Mouse (Mus musculus) ES-Bruce4 (cell line): ENCODE data around the gene Cd247. TPM values are rescaled to one million over a fixed set of nuclear protein-coding genes. Genes with fewer than 3 reads are reported as not detected.

Experiments
- H3K27ac ChIP-seq: 2 replicates; pipeline ENCODE4 v1.5.1; 2012; ENCODE audit warnings: low read length, inconsistent platforms; ENCODE audit not compliant: insufficient read depth
- H3K27me3 ChIP-seq: 2 replicates; pipeline ENCODE4 v1.6.1; 2012; ENCODE audit warnings: mild to moderate bottlenecking, low read length, inconsistent platforms; ENCODE audit not compliant: control insufficient read depth, poor library complexity, insufficient read depth, severe bottlenecking
- H3K36me3 ChIP-seq: 2 replicates; pipeline ENCODE4 v1.6.1; 2012; ENCODE audit warnings: inconsistent platforms, mild to moderate bottlenecking, low read length, moderate library complexity; ENCODE audit not compliant: control insufficient read depth, poor library complexity, insufficient read depth, severe bottlenecking
- H3K4me1 ChIP-seq: one replicate; pipeline ENCODE4 v1.8.1; 2011; ENCODE audit warnings: low read length; ENCODE audit not compliant: control insufficient read depth, insufficient read depth
- H3K4me3 ChIP-seq: 2 replicates; pipeline ENCODE4 v1.5.1; 2011; ENCODE audit warnings: low read depth, mild to moderate bottlenecking, low read length
- H3K9ac ChIP-seq: 2 replicates; pipeline ENCODE4 v1.6.1; 2012; ENCODE audit warnings: low read depth, mild to moderate bottlenecking, inconsistent platforms; ENCODE audit not compliant: poor library complexity, severe bottlenecking
- H3K9me3 ChIP-seq: replicated peaks from 2 replicates; pipeline ENCODE4 v1.6.1; 2012; ENCODE audit warnings: mild to moderate bottlenecking, low read length, inconsistent platforms; ENCODE audit not compliant: control insufficient read depth, poor library complexity, insufficient read depth, severe bottlenecking
- CTCF ChIP-seq: IDR thresholded peaks from one replicate; pipeline ENCODE4 v1.8.1; 2011; ENCODE audit warnings: low read depth, low read length
- EP300 ChIP-seq: IDR thresholded peaks from 2 replicates; pipeline ENCODE4 v1.6.1; 2011; ENCODE audit warnings: low read depth, low read length; ENCODE audit not compliant: insufficient read depth
- POLR2A ChIP-seq: IDR thresholded peaks from one replicate; pipeline ENCODE4 v1.8.1; 2011; ENCODE audit warnings: low read length; ENCODE audit not compliant: insufficient read depth
- polyA plus RNA-seq: library from polyadenylated mRNA; stranded (reverse); fragments of >200 nt; gene quantifications from 2 replicates; pipeline ENCODE4 v1.2.4, GENCODE M21; 2011; ENCODE audit warnings: low read depth; ENCODE audit not compliant: missing spikeins, insufficient read depth, insufficient read length

The Cd247 gene
- polyA plus RNA-seq, 1 experiment: not detected

- Histone ChIP-seq H3K4me1 (no peaks in the 10 kb centered on the region), H3K36me3 (no peaks in the 10 kb centered on the region), H3K4me3 (no peak overlapping the region), H3K27ac (no peak overlapping the region), H3K27me3 (no peaks in the 10 kb centered on the region), H3K9me3 (no peaks in the 10 kb centered on the region), H3K9ac (no peak overlapping the region)
- TF ChIP-seq POLR2A: no peak
- TF ChIP-seq EP300: no peak
- TF ChIP-seq CTCF: no peak
These were observed 33.5 kb downstream of the Cd247 start for GRCm38 (mm10) chr1:165822031-165822430.

- no peaks in the 10 kb centered on the region for H3K27me3 ChIP-seq
- no peaks in the 10 kb centered on the region for H3K36me3 ChIP-seq
- no peak overlapping the region for H3K4me3 ChIP-seq
- no peak overlapping the region for H3K27ac ChIP-seq
- H3K9me3 ChIP-seq: no peaks in the 10 kb centered on the region
- no peaks in the 10 kb centered on the region for H3K4me1 ChIP-seq
- TF ChIP-seq EP300: no peak
- TF ChIP-seq POLR2A: no peak
- no peak for TF ChIP-seq CTCF
- no peak overlapping the region for H3K9ac ChIP-seq
These were observed 39.7 kb downstream of the Cd247 start for GRCm38 (mm10) chr1:165828173-165828572.

- no peak for TF ChIP-seq EP300
- no peak for TF ChIP-seq POLR2A
- H3K36me3 ChIP-seq: no peaks in the 10 kb centered on the region
- H3K4me1 ChIP-seq: no peaks in the 10 kb centered on the region
- H3K27ac ChIP-seq: no peak overlapping the region
- no peaks in the 10 kb centered on the region for H3K9me3 ChIP-seq
- H3K4me3 ChIP-seq: no peak overlapping the region
- no peak overlapping the region for H3K9ac ChIP-seq
- H3K27me3 ChIP-seq: no peaks in the 10 kb centered on the region
These were observed 40.1 kb downstream of the Cd247 start for GRCm38 (mm10) chr1:165828615-165829014.

- Histone ChIP-seq H3K27me3 (no peaks in the 10 kb centered on the region), H3K36me3 (no peaks in the 10 kb centered on the region), H3K27ac (no peak overlapping the region), H3K9me3 (no peaks in the 10 kb centered on the region), H3K4me1 (no peaks in the 10 kb centered on the region), H3K9ac (no peak overlapping the region), H3K4me3 (no peak overlapping the region)
- TF ChIP-seq CTCF (no peak), POLR2A (no peak), EP300 (no peak)
These were observed 41.4 kb downstream of the Cd247 start for GRCm38 (mm10) chr1:165829890-165830289.

GRCm38 (mm10) chr1:165833244-165833643 lies 44.8 kb downstream of the Cd247 start:
- no peaks in the 10 kb centered on the region for H3K27me3 ChIP-seq
- H3K27ac ChIP-seq: no peak overlapping the region
- H3K4me1 ChIP-seq: no peaks in the 10 kb centered on the region

GRCm38 (mm10) chr1:165833910-165834632 lies 45.6 kb downstream of the Cd247 start:
- H3K27ac ChIP-seq: no peak overlapping the region
- no peak overlapping the region for H3K4me3 ChIP-seq
- no peaks in the 10 kb centered on the region for H3K27me3 ChIP-seq
- no peaks in the 10 kb centered on the region for H3K9me3 ChIP-seq
- no peaks in the 10 kb centered on the region for H3K4me1 ChIP-seq
- H3K9ac ChIP-seq: no peak overlapping the region
- TF ChIP-seq CTCF (no peak), EP300 (no peak), POLR2A (no peak)
- H3K36me3 ChIP-seq: no peaks in the 10 kb centered on the region

More at GRCm38 (mm10) chr1:165833244-165833643, 44.8 kb downstream of the Cd247 start:
- Histone ChIP-seq H3K36me3 (no peaks in the 10 kb centered on the region), H3K9me3 (no peaks in the 10 kb centered on the region), H3K9ac (no peak overlapping the region), H3K4me3 (no peak overlapping the region)
- no peak for TF ChIP-seq EP300
- no peak for TF ChIP-seq POLR2A
- TF ChIP-seq CTCF: no peak
